Mouse (Mus musculus): ENCODE measurements around the gene Aldh16a1.

GRCm38 (mm10) chr7:45198435-45198834 is 44.1 kb upstream of the Aldh16a1 start:
- TF ChIP-seq CTCF (IDR thresholded peaks at IDR 0.05; ENCODE audit: borderline replicate concordance, insufficient read depth, low read length): peak; percentile 98
- no peak for TF ChIP-seq POLR2A (IDR thresholded peaks at IDR 0.05; ENCODE audit: low read depth, low read length)
